Mouse (Mus musculus) kidney, postnatal 0 days (tissue): ENCODE results near the gene Blm. TPM values are rescaled to one million over a fixed set of nuclear protein-coding genes. Genes with fewer than 3 reads are reported as not detected.
"Not testable (repeated sequence)": the region's sequence is repeated elsewhere in the genome, so short reads cannot be mapped to it uniquely, and the experiment has no call there.

ENCODE experiments used
- ATAC-seq: fragments of 200-750 bp; cut with Nextera tagmentation; replicated peaks from 2 replicates; pipeline ENCODE4 v1.8.0; 2017; ENCODE audit warnings: low read depth, moderate number of reproducible peaks, moderate TSS enrichment, moderate library complexity; ENCODE audit not compliant: low FRiP score
- DNase-seq: peaks from one replicate; pipeline ENCODE4 v3.0.0-alpha.2; 2016; ENCODE audit warnings: low spot score
- H3K27ac ChIP-seq: fragments of 300-500 bp; sonication (generic); 2 replicates; pipeline ENCODE4 v1.5.1; 2014; ENCODE audit warnings: mild to moderate bottlenecking
- H3K27me3 ChIP-seq: fragments of 300-500 bp; sonication (generic); 2 replicates; pipeline ENCODE4 v1.6.1; 2014; ENCODE audit warnings: low read length, mixed read lengths; ENCODE audit not compliant: insufficient read depth
- H3K36me3 ChIP-seq: fragments of 300-500 bp; sonication (generic); 2 replicates; pipeline ENCODE4 v1.6.1; 2014; ENCODE audit warnings: low read length, mixed read lengths; ENCODE audit not compliant: insufficient read depth
- H3K4me1 ChIP-seq: fragments of 300-500 bp; sonication (generic); replicated peaks from 2 replicates; pipeline ENCODE4 v1.6.1; 2014; ENCODE audit warnings: antibody characterized with exemption, low read length, mixed read lengths; ENCODE audit not compliant: insufficient read depth
- H3K4me2 ChIP-seq: fragments of 300-500 bp; sonication (generic); 2 replicates; pipeline ENCODE4 v1.6.1; 2014; ENCODE audit warnings: mild to moderate bottlenecking, low read length, moderate library complexity, mixed read lengths
- H3K4me3 ChIP-seq: fragments of 300-500 bp; sonication (generic); replicated peaks from 2 replicates; pipeline ENCODE4 v1.5.1; 2014; ENCODE audit warnings: low read depth, low read length
- H3K9ac ChIP-seq: fragments of 300-500 bp; sonication (generic); 2 replicates; pipeline ENCODE4 v1.6.1; 2014; ENCODE audit warnings: low read depth, low read length
- H3K9me3 ChIP-seq: fragments of 300-500 bp; sonication (generic); replicated peaks from 2 replicates; pipeline ENCODE4 v1.6.1; 2016; ENCODE audit warnings: low read length, inconsistent platforms, mixed read lengths
- CTCF ChIP-seq: IDR thresholded peaks from 2 replicates; pipeline ENCODE4 v1.5.1; 2016; ENCODE audit warnings: antibody characterized with exemption, low read depth, mild to moderate bottlenecking, moderate library complexity
- WGBS: fragments of 180-500 bp; shearing (Covaris S2); extraction: QIAGEN DNeasy Blood & Tissue Kit; methylation state at CpG from one replicate; pipeline ENCODE4 v1.1.7; 2014; 5-methylcytosine and 5-hydroxymethylcytosine counted together
- polyA plus RNA-seq: library from polyadenylated mRNA; unstranded; fragments of >200 nt; fragmentation: Nextera tagmentation; extraction: Ambion mirVana; gene quantifications from 2 replicates; pipeline ENCODE4 v1.2.1, GENCODE M21; 2015

The Blm gene
- polyA plus RNA-seq, 1 experiment from 2014 or later = 6.7 TPM

GRCm38 (mm10) chr7:80539581-80539980 is 4.7 kb upstream of the Blm start:
- Histone ChIP-seq H3K9ac (no peak overlapping the region), H3K4me1 (no peaks in the 10 kb centered on the region; the same call in 1 of the 2 replicates), H3K27me3 (no peaks in the 10 kb centered on the region), H3K27ac (no peak overlapping the region), H3K4me3 (no peak overlapping the region), H3K36me3 (no peaks in the 10 kb centered on the region), H3K9me3 (no peaks in the 10 kb centered on the region), H3K4me2 (no peak overlapping the region)
- no peak for DNase-seq
- TF ChIP-seq CTCF = no peak
- no peak for ATAC-seq
- WGBS = 61% methylated on average over 5 of the region's 5 CpGs

GRCm38 (mm10) chr7:80534291-80535008 is 469 bp downstream of the Blm start:
- ATAC-seq (0 out of 2 replicates have a peak, but pooled peaks have one; percentile 12), DNase-seq (peak; percentile 36)
- Histone ChIP-seq H3K4me1 (no peaks in the 10 kb centered on the region; the same call in 1 of the 2 replicates), H3K27ac (peak overlapping the region; percentile 38; the same call in 1 of the 2 replicates), H3K27me3 (no peaks in the 10 kb centered on the region), H3K9me3 (no peaks in the 10 kb centered on the region), H3K9ac (peak overlapping the region; percentile 66), H3K4me2 (peak overlapping the region; percentile 89), H3K36me3 (no peaks in the 10 kb centered on the region), H3K4me3 (peak overlapping the region; percentile 61)
- under 1% methylated on average over 32 of the region's 32 CpGs for WGBS
- TF ChIP-seq CTCF = no peak

GRCm38 (mm10) chr7:80531087-80531486 is 3.8 kb downstream of the Blm start:
- H3K4me3 ChIP-seq = no peak overlapping the region
- H3K27ac ChIP-seq = no peak overlapping the region
- TF ChIP-seq CTCF = no peak
- no peaks in the 10 kb centered on the region for H3K36me3 ChIP-seq
- no peak for DNase-seq
- H3K9ac ChIP-seq = no peak overlapping the region
- 83% methylated on average over 6 of the region's 6 CpGs for WGBS
- H3K27me3 ChIP-seq = no peaks in the 10 kb centered on the region
- no peaks in the 10 kb centered on the region for H3K9me3 ChIP-seq
- no peak for ATAC-seq
- H3K4me2 ChIP-seq = no peak overlapping the region
- no peaks in the 10 kb centered on the region; the same call in 1 of the 2 replicates for H3K4me1 ChIP-seq

GRCm38 (mm10) chr7:80530646-80531045 is 4.3 kb downstream of the Blm start:
- Histone ChIP-seq H3K9me3 (no peaks in the 10 kb centered on the region), H3K4me3 (no peak overlapping the region), H3K9ac (no peak overlapping the region), H3K36me3 (no peaks in the 10 kb centered on the region), H3K27me3 (no peaks in the 10 kb centered on the region), H3K27ac (no peak overlapping the region), H3K4me1 (no peaks in the 10 kb centered on the region; the same call in 1 of the 2 replicates), H3K4me2 (no peak overlapping the region)
- TF ChIP-seq CTCF = no peak
- 99% methylated on average over 2 of the region's 2 CpGs for WGBS
- ATAC-seq = no peak
- DNase-seq = no peak

GRCm38 (mm10) chr7:80526698-80527097 is 8.2 kb downstream of the Blm start:
- Histone ChIP-seq H3K4me1 (no peaks in the 10 kb centered on the region), H3K27me3 (no peaks in the 10 kb centered on the region), H3K9me3 (no peaks in the 10 kb centered on the region), H3K27ac (no peak overlapping the region), H3K36me3 (no peaks in the 10 kb centered on the region), H3K4me2 (no peak overlapping the region), H3K4me3 (no peak overlapping the region), H3K9ac (no peak overlapping the region)
- 71% methylated on average over 6 of the region's 6 CpGs for WGBS
- ATAC-seq = no peak
- DNase-seq = no peak
- no peak for TF ChIP-seq CTCF

GRCm38 (mm10) chr7:80512408-80513085 is 22.4 kb downstream of the Blm start:
- ATAC-seq (no peak), DNase-seq (no peak)
- no peak overlapping the region for H3K9ac ChIP-seq
- no peak overlapping the region for H3K4me3 ChIP-seq
- WGBS = 69% methylated on average over 16 of the region's 16 CpGs
- no peak overlapping the region for H3K4me2 ChIP-seq
- 0 out of 2 replicates have a peak, but pooled peaks cover 9% of the 10 kb centered on the region for H3K36me3 ChIP-seq
- no peak for TF ChIP-seq CTCF
- no peaks in the 10 kb centered on the region for H3K4me1 ChIP-seq
- no peak overlapping the region for H3K27ac ChIP-seq
- no peaks in the 10 kb centered on the region for H3K9me3 ChIP-seq
- no peaks in the 10 kb centered on the region for H3K27me3 ChIP-seq

- not testable (repeated sequence) for H3K27me3 ChIP-seq, H3K27ac ChIP-seq, ATAC-seq, H3K4me2 ChIP-seq, H3K9me3 ChIP-seq, H3K9ac ChIP-seq, H3K36me3 ChIP-seq, H3K4me3 ChIP-seq, H3K4me1 ChIP-seq, DNase-seq
- WGBS = 99% methylated on average over 24 of the region's 26 CpGs
These were observed 27.2 kb downstream of the Blm start for GRCm38 (mm10) chr7:80507697-80508096.
